In genomic region chr6:137931318-137931717, GRCm38 (mm10) we compare ENCODE assay signal across 15 mouse cellular contexts.
DNase-seq lines count a peak whose midpoint lies in the region; ATAC-seq and TF ChIP-seq lines count a peak whose summit lies in the region.
"Had no signal": no experiment of that assay in that cellular context is flagged by ENCODE, and none has a peak within 500 bp of the region (broad histone marks: within the 10 kb centered on the region; RNA-seq: fewer than 3 reads in every experiment).

No protein-coding gene starts in this region.

- ATAC-seq in forebrain, embryonic 13.5 days = peak; percentile 28; the same call in 1 of the 2 replicates
- no peak for ATAC-seq in forebrain, embryonic 11.5 days (replicated peaks; ENCODE audit: low FRiP score)
- ATAC-seq in heart, embryonic 16.5 days (replicated peaks; ENCODE audit: extremely low read depth, insufficient read depth, low FRiP score) = no peak
- no peak for ATAC-seq in lung, embryonic 16.5 days (ENCODE audit: low read depth)
- ATAC-seq: forebrain, embryonic 14.5 days; hindbrain, postnatal 0 days; midbrain, embryonic 16.5 days had no signal

- no peak overlapping the region for H3K9ac ChIP-seq in forebrain, embryonic 13.5 days
- no peak overlapping the region for H3K9ac ChIP-seq in forebrain, embryonic 11.5 days (ENCODE audit: low read length)
- H3K9ac ChIP-seq in heart, embryonic 16.5 days (ENCODE audit: low read length) = no peak overlapping the region
- H3K9ac ChIP-seq in lung, embryonic 16.5 days (ENCODE audit: low read length) = no peak overlapping the region
- H3K9ac ChIP-seq: liver, embryonic 14.5 days had no signal

- H3K36me3 ChIP-seq in forebrain, embryonic 13.5 days (ENCODE audit: poor library complexity, severe bottlenecking) = no peaks in the 10 kb centered on the region
- no peaks in the 10 kb centered on the region for H3K36me3 ChIP-seq in forebrain, embryonic 11.5 days (ENCODE audit: control insufficient read depth, insufficient read depth, low read length)
- H3K36me3 ChIP-seq in heart, embryonic 16.5 days (ENCODE audit: control insufficient read depth, insufficient read depth) = no peaks in the 10 kb centered on the region
- H3K36me3 ChIP-seq in lung, embryonic 16.5 days (ENCODE audit: control insufficient read depth, insufficient read depth, low read length) = no peaks in the 10 kb centered on the region

- no peak overlapping the region for H3K27ac ChIP-seq in forebrain, embryonic 13.5 days
- H3K27ac ChIP-seq in forebrain, embryonic 11.5 days (ENCODE audit: low read depth, low read length) = no peak overlapping the region
- no peak overlapping the region for H3K27ac ChIP-seq in heart, embryonic 16.5 days (ENCODE audit: low read length)
- no peak overlapping the region for H3K27ac ChIP-seq in lung, embryonic 16.5 days (ENCODE audit: low read length)
- H3K27ac ChIP-seq: hindbrain, postnatal 0 days; liver, embryonic 14.5 days had no signal

- no peak overlapping the region for H3K4me2 ChIP-seq in forebrain, embryonic 13.5 days
- H3K4me2 ChIP-seq in forebrain, embryonic 11.5 days (ENCODE audit: low read depth, low read length, severe bottlenecking) = no peak overlapping the region
- peak overlapping the region; percentile 58 for H3K4me2 ChIP-seq in heart, embryonic 16.5 days (ENCODE audit: low read depth, low read length)
- H3K4me2 ChIP-seq in lung, embryonic 16.5 days (ENCODE audit: low read depth, low read length) = peak overlapping the region; percentile 45

- H3K27me3 ChIP-seq in forebrain, embryonic 13.5 days = no peaks in the 10 kb centered on the region
- H3K27me3 ChIP-seq in forebrain, embryonic 11.5 days (ENCODE audit: control insufficient read depth, insufficient read depth, low read length) = no peaks in the 10 kb centered on the region
- no peaks in the 10 kb centered on the region for H3K27me3 ChIP-seq in heart, embryonic 16.5 days (ENCODE audit: control insufficient read depth, insufficient read depth, low read length)
- H3K27me3 ChIP-seq in lung, embryonic 16.5 days (ENCODE audit: control insufficient read depth, insufficient read depth, low read depth, low read length) = no peaks in the 10 kb centered on the region

- 40% methylated on average over 7 of the region's 7 CpGs for WGBS in forebrain, embryonic 13.5 days
- 48% methylated on average over 7 of the region's 7 CpGs for WGBS in forebrain, embryonic 11.5 days
- 14% methylated on average over 7 of the region's 7 CpGs for WGBS in heart, embryonic 16.5 days
- 19% methylated on average over 7 of the region's 7 CpGs for WGBS in lung, embryonic 16.5 days
- WGBS in lung, adult 2 months = 17% methylated on average over 7 of the region's 7 CpGs

- intact Hi-C loops in heart, postnatal 14 days (cut with DNase I) = no loop called here
- intact Hi-C loops in left cerebral cortex, postnatal 25 days (cut with DNase I) = no loop called here

- H3K4me3 ChIP-seq in forebrain, embryonic 13.5 days = no peak overlapping the region
- no peak overlapping the region for H3K4me3 ChIP-seq in forebrain, embryonic 11.5 days (ENCODE audit: low read depth, low read length)
- peak overlapping the region; percentile 26 for H3K4me3 ChIP-seq in heart, embryonic 16.5 days (ENCODE audit: low read length)
- H3K4me3 ChIP-seq in lung, embryonic 16.5 days (ENCODE audit: low read length) = no peak overlapping the region; the same call in 1 of the 2 replicates
- no peak overlapping the region for H3K4me3 ChIP-seq in lung, adult 2 months (replicated peaks; ENCODE audit: extremely low read depth, low read depth, low read length)

- peaks cover 10% of the 10 kb centered on the region for H3K4me1 ChIP-seq in forebrain, embryonic 13.5 days
- H3K4me1 ChIP-seq in forebrain, embryonic 11.5 days (replicated peaks; ENCODE audit: control insufficient read depth, insufficient read depth, low read length) = no peaks in the 10 kb centered on the region
- H3K4me1 ChIP-seq in heart, embryonic 16.5 days (ENCODE audit: control insufficient read depth, insufficient read depth, low read length) = 0 out of 2 replicates have a peak, but pooled peaks cover 3% of the 10 kb centered on the region
- H3K4me1 ChIP-seq in lung, embryonic 16.5 days (replicated peaks; ENCODE audit: control insufficient read depth, insufficient read depth, low read length) = peaks cover 17% of the 10 kb centered on the region
- no peaks in the 10 kb centered on the region; the same call in 1 of the 2 replicates for H3K4me1 ChIP-seq in lung, adult 2 months (ENCODE audit: control insufficient read depth, insufficient read depth, low read length)

- TF ChIP-seq CTCF in lung, adult 2 months (IDR thresholded peaks at IDR 0.05; ENCODE audit: insufficient read depth, low read length) = no peak

- H3K9me3 ChIP-seq in forebrain, embryonic 13.5 days (replicated peaks) = no peaks in the 10 kb centered on the region
- H3K9me3 ChIP-seq in forebrain, embryonic 11.5 days (ENCODE audit: control insufficient read depth, low read length) = no peaks in the 10 kb centered on the region
- no peaks in the 10 kb centered on the region for H3K9me3 ChIP-seq in heart, embryonic 16.5 days (replicated peaks; ENCODE audit: control insufficient read depth, low read length)
- no peaks in the 10 kb centered on the region for H3K9me3 ChIP-seq in lung, embryonic 16.5 days (ENCODE audit: control insufficient read depth, low read length)

- no peak for DNase-seq in forebrain, embryonic 11.5 days (ENCODE audit: low spot score)
- DNase-seq in heart, postnatal 14 days = no peak
- DNase-seq in lung, adult 2 months = no peak
- DNase-seq in retina, embryonic 14.5 days (ENCODE audit: low spot score) = peak; percentile 23
- no peak for DNase-seq in left cerebral cortex, postnatal 25 days (ENCODE audit: low spot score in 2 of 2)
- DNase-seq: cerebellum, postnatal 10 days; kidney, adult 9 months; left cerebral cortex, postnatal 4 days had no signal

- TF ChIP-seq POLR2A in lung, adult 2 months (IDR thresholded peaks at IDR 0.05; ENCODE audit: borderline replicate concordance, extremely low read depth, low read depth, low read length) = no peak

Comparison
In these comparisons a context has a peak if more than half of its experiments do, and no peak if none do; other contexts are left out.
1. H3K4me2 ChIP-seq: peak in heart, embryonic 16.5 days (single experiment) and lung, embryonic 16.5 days (single experiment); none in forebrain, embryonic 13.5 days (single experiment) and forebrain, embryonic 11.5 days (single experiment).